Mouse (Mus musculus): ENCODE results near the gene Scyl2.

DNA sequence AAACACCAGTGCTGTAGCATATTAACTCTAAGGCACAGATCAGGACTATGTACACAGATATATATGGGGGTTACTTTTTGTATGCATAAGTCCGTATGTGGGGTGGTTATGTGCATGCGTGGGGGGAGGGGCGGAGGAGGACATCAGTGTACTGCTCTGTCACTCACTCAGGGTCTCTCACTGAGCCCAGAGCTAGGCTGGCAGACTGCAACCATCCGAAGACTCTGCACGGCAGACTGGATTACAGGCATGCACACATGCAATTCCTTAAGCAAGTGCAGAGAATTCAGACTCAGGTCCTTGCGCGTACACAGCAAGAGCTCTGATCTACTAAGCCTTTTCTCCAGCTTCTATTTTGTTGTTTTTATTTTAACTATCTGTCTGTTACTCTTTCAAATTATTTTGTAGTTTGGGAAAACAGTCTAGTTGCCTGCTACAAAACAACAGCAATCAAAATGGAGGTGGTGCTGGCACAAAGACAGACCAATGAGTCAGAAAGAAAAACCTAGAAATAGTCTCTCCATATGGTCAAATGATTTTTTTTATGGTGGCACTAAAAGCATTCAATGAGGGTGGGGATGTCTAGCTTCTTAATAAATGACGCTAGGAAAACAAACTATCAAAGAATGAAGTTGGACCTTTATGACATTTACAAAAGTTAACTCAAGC, 21.0 kb downstream of the Scyl2 start:
- TF ChIP-seq POLR2A (IDR thresholded peaks at IDR 0.05; ENCODE audit: insufficient read depth, low read length) (no peak), CTCF (IDR thresholded peaks at IDR 0.05; ENCODE audit: low read depth, low read length) (no peak)

All from ES-Bruce4 (cell line).